Mouse (Mus musculus): ENCODE data around the gene Kat5. TPM values are rescaled to one million over a fixed set of nuclear protein-coding genes. Genes with fewer than 3 reads are reported as not detected.

Kat5 gene
- total and polyA plus RNA-seq, 3 experiments, result 46.5 to 106 (median 62.8) TPM

GRCm38 (mm10) chr19:5641021-5641420, 31.0 kb upstream of the Kat5 start:
- Histone ChIP-seq H3K4me3 (replicated peaks in 1 of 3; ENCODE audit: low read depth in 2 of 3, low read length in 2 of 3, poor library complexity in 1 of 3) (no peak overlapping the region), H3K4me2 (ENCODE audit: insufficient read depth, low read depth, poor library complexity, severe bottlenecking) (no peak overlapping the region), H3K27ac (ENCODE audit: insufficient read depth, low read depth) (no peak overlapping the region), H3K9me3 (replicated peaks; ENCODE audit: low read length) (no peaks in the 10 kb centered on the region), H3K27me3 (replicated peaks) (no peaks in the 10 kb centered on the region), H3K4me1 (ENCODE audit: control insufficient read depth in 1 of 2, insufficient read depth in 2 of 2) (peaks cover 6 to 26% of the 10 kb centered on the region in 2 experiments), H3K79me2 (replicated peaks; ENCODE audit: control insufficient read depth, extremely low read depth, insufficient read depth, poor library complexity, severe bottlenecking) (peaks cover 14% of the 10 kb centered on the region), H3K9ac (ENCODE audit: insufficient read depth, low read depth) (no peak overlapping the region), H3K36me3 (replicated peaks in 1 of 2; ENCODE audit: control insufficient read depth in 1 of 2, insufficient read depth in 1 of 2, low read length in 1 of 2) (peaks cover 68 to 76% of the 10 kb centered on the region in 2 experiments)
- in situ Hi-C loops (cut with MboI; ENCODE audit: low pct_ligation_motif_present, low pct_unique_long_range_greater_than_20kb, low sequenced_read_pairs) (no loop called here), dilution Hi-C loops (cut with MboI; ENCODE audit: extremely low pct_ligation_motif_present, extremely low pct_unique_long_range_greater_than_20kb, low sequenced_read_pairs) (no loop called here)
- TF ChIP-seq RAD21 (IDR thresholded peaks at IDR 0.05; ENCODE audit: low read depth, low read length) (no peak), CHD1 (IDR thresholded peaks at IDR 0.05; ENCODE audit: low read depth, low read length) (no peak), ZMIZ1 (IDR thresholded peaks at IDR 0.05; ENCODE audit: low read depth, low read length) (no peak), E2F4 (IDR thresholded peaks at IDR 0.05; ENCODE audit: insufficient replicate concordance, low read depth, low read length) (no peak), BHLHE40 (IDR thresholded peaks at IDR 0.05; ENCODE audit: low read depth, low read length) (no peak), MXI1 (IDR thresholded peaks at IDR 0.05; ENCODE audit: low read depth, low read length) (no peak), GABPA (IDR thresholded peaks at IDR 0.05; ENCODE audit: insufficient replicate concordance, low read depth, low read length) (no peak), TBP (conservative IDR thresholded peaks at IDR 0.05; ENCODE audit: low read depth, low read length) (no peak), ETS1 (conservative IDR thresholded peaks at IDR 0.05; ENCODE audit: low read depth, low read length) (no peak), JUND (conservative IDR thresholded peaks at IDR 0.05; ENCODE audit: low read depth, low read length) (no peak), ZKSCAN1 (IDR thresholded peaks at IDR 0.05; ENCODE audit: borderline replicate concordance, low read depth, low read length) (no peak), ELF1 (IDR thresholded peaks at IDR 0.05; ENCODE audit: low read depth, low read length) (no peak), RCOR1 (conservative IDR thresholded peaks at IDR 0.05; ENCODE audit: low read depth, low read length) (no peak), MYC (IDR thresholded peaks at IDR 0.05; ENCODE audit: low read depth, low read length) (no peak), TCF12 (IDR thresholded peaks at IDR 0.05; ENCODE audit: low read depth, low read length) (no peak)
- no peak for DNase-seq (ENCODE audit: extremely low read depth)

- dilution Hi-C loops (cut with MboI; ENCODE audit: extremely low pct_ligation_motif_present, extremely low pct_unique_long_range_greater_than_20kb, low sequenced_read_pairs) (no loop called here), in situ Hi-C loops (cut with MboI; ENCODE audit: low pct_ligation_motif_present, low pct_unique_long_range_greater_than_20kb, low sequenced_read_pairs) (no loop called here)
- Histone ChIP-seq H3K36me3 (replicated peaks in 1 of 2; ENCODE audit: control insufficient read depth in 1 of 2, insufficient read depth in 1 of 2, low read length in 1 of 2) (peaks cover 63 to 69% of the 10 kb centered on the region in 2 experiments), H3K9ac (ENCODE audit: insufficient read depth, low read depth) (no peak overlapping the region), H3K4me3 (replicated peaks in 1 of 3; ENCODE audit: low read depth in 2 of 3, low read length in 2 of 3, poor library complexity in 1 of 3) (no peak overlapping the region), H3K9me3 (replicated peaks; ENCODE audit: low read length) (no peaks in the 10 kb centered on the region), H3K27ac (ENCODE audit: insufficient read depth, low read depth) (no peak overlapping the region), H3K27me3 (replicated peaks) (no peaks in the 10 kb centered on the region), H3K4me1 (ENCODE audit: control insufficient read depth in 1 of 2, insufficient read depth in 2 of 2) (peaks cover 6 to 26% of the 10 kb centered on the region in 2 experiments), H3K4me2 (ENCODE audit: insufficient read depth, low read depth, poor library complexity, severe bottlenecking) (no peak overlapping the region), H3K79me2 (replicated peaks; ENCODE audit: control insufficient read depth, extremely low read depth, insufficient read depth, poor library complexity, severe bottlenecking) (peaks cover 14% of the 10 kb centered on the region)
- DNase-seq (ENCODE audit: extremely low read depth), result no peak
- TF ChIP-seq POLR2A (IDR thresholded peaks at IDR 0.05; ENCODE audit: low read depth, low read length), result no peak
These were observed 30.3 kb upstream of the Kat5 start for GRCm38 (mm10) chr19:5640339-5640738.
